Mouse (Mus musculus) MEL (cell line): ENCODE measurements around the gene Gm13288.
"Not testable (repeated sequence)": the region's sequence is repeated elsewhere in the genome, so short reads cannot be mapped to it uniquely, and the experiment has no call there.

Experiments
- CHD1 ChIP-seq: IDR thresholded peaks from 2 replicates; pipeline ENCODE4 v1.6.1; 2012; ENCODE audit warnings: low read depth, mild to moderate bottlenecking, inconsistent platforms, low read length, improper control_type of control experiment
- CTCF ChIP-seq, 3 experiments: IDR thresholded peaks in 2 of 3; conservative IDR thresholded peaks in 1 of 3; 2 replicates each; pipeline ENCODE4 v1.5.1; 2011 to 2012; ENCODE audit warnings: low read length in 3 of 3, low read depth in 2 of 3, mild to moderate bottlenecking in 2 of 3, improper control_type of control experiment in 1 of 3, inconsistent platforms in 1 of 3, mixed read lengths in 1 of 3, moderate library complexity in 1 of 3; ENCODE audit not compliant: control insufficient read depth in 1 of 3, insufficient read depth in 1 of 3, poor library complexity in 1 of 3, severe bottlenecking in 1 of 3
- ELF1 ChIP-seq: IDR thresholded peaks from 2 replicates; pipeline ENCODE4 v1.6.1; 2014; ENCODE audit warnings: low read depth, mild to moderate bottlenecking, inconsistent platforms, low read length, improper control_type of control experiment, moderate library complexity
- EP300 ChIP-seq, 2 experiments: IDR thresholded peaks; 2 replicates each; pipeline ENCODE4 v1.6.1; 2011; ENCODE audit warnings: improper control_type of control experiment in 2 of 2, low read length in 2 of 2, low read depth in 1 of 2, mild to moderate bottlenecking in 1 of 2
- MAFK ChIP-seq: IDR thresholded peaks from 2 replicates; pipeline ENCODE4 v1.6.1; 2011; ENCODE audit warnings: low read depth, mild to moderate bottlenecking, low read length, improper control_type of control experiment, borderline replicate concordance
- MAX ChIP-seq: IDR thresholded peaks from 2 replicates; pipeline ENCODE4 v1.6.1; 2011; ENCODE audit warnings: low read length, improper control_type of control experiment
- MYC ChIP-seq: IDR thresholded peaks from 2 replicates; pipeline ENCODE4 v1.6.1; 2011; ENCODE audit warnings: low read depth, mild to moderate bottlenecking, low read length, improper control_type of control experiment, moderate library complexity
- POLR2A ChIP-seq, 2 experiments: IDR thresholded peaks; 2 replicates each; pipeline ENCODE4 v1.6.1; 2011 to 2012; ENCODE audit warnings: low read length in 2 of 2, mild to moderate bottlenecking in 2 of 2, control low read depth in 1 of 2, improper control_type of control experiment in 1 of 2, low read depth in 1 of 2, moderate library complexity in 1 of 2; ENCODE audit not compliant: control insufficient read depth in 1 of 2, insufficient read depth in 1 of 2, poor library complexity in 1 of 2
- POLR2AphosphoS2 ChIP-seq: IDR thresholded peaks from 2 replicates; pipeline ENCODE4 v1.6.1; 2011; ENCODE audit warnings: low read length, improper control_type of control experiment
- TAL1 ChIP-seq: IDR thresholded peaks from 2 replicates; pipeline ENCODE4 v1.6.1; 2012; ENCODE audit warnings: mild to moderate bottlenecking, inconsistent platforms, low read length, moderate library complexity, mixed read lengths
- TCF12 ChIP-seq: IDR thresholded peaks from 2 replicates; pipeline ENCODE4 v1.6.1; 2014; ENCODE audit warnings: low read depth, mild to moderate bottlenecking, inconsistent platforms, low read length, improper control_type of control experiment, moderate library complexity
- ZC3H11A ChIP-seq: IDR thresholded peaks from 2 replicates; pipeline ENCODE4 v1.6.1; 2012; ENCODE audit warnings: low read depth, mild to moderate bottlenecking, inconsistent platforms, low read length, improper control_type of control experiment

DNA sequence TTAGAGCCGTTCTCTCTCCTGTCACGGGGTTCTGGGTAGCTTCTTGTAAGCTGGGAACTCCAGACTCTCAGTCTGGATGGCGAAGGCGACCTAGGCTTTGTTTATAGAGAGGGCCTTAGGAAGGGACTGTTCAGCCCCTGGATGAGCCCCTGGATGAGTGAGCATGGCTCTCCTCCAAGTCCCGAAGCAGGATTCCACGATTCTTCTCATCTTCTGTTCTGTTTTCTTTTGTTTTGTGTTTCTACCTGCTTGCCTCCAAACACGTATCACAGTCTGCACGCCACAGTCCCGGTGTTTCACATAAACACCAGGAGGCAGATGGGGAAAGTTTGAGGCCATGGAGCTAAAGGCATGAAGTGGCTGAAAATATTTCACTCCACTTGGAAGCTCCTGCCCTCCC lies 46.6 kb upstream of the Gm13288 start:
- not testable (repeated sequence) for TF ChIP-seq TAL1; POLR2A (IDR thresholded peaks at IDR 0.05; ENCODE audit: control insufficient read depth in 1 of 2, insufficient read depth in 1 of 2, low read depth in 1 of 2, low read length in 2 of 2, poor library complexity in 1 of 2); CTCF (IDR thresholded peaks at IDR 0.05 in 2 of 3, conservative IDR thresholded peaks at IDR 0.05 in 1 of 3; ENCODE audit: control insufficient read depth in 1 of 3, insufficient read depth in 1 of 3, low read depth in 2 of 3, low read length in 3 of 3, poor library complexity in 1 of 3, severe bottlenecking in 1 of 3); EP300 (IDR thresholded peaks at IDR 0.05; ENCODE audit: low read depth in 1 of 2, low read length in 2 of 2); MYC; ZC3H11A; CHD1; ELF1; POLR2AphosphoS2; MAX; MAFK; TCF12
